Comparison of ENCODE assay signal across 21 mouse cellular contexts in genomic region chr4:117806992-117807391, GRCm38 (mm10). TPM values are rescaled to one million over a fixed set of nuclear protein-coding genes. Genes with fewer than 3 reads are reported as not detected.
DNase-seq lines count a peak whose midpoint lies in the region; ATAC-seq and TF ChIP-seq lines count a peak whose summit lies in the region.
"Had no signal": no experiment of that assay in that cellular context is flagged by ENCODE, and none has a peak within 500 bp of the region (broad histone marks: within the 10 kb centered on the region; RNA-seq: fewer than 3 reads in every experiment).

No protein-coding gene starts in this region.

- ATAC-seq in liver, embryonic 15.5 days (ENCODE audit: insufficient read depth) = peak; percentile 81
- ATAC-seq: CD4-positive, CD25-positive, alpha-beta regulatory T cell, adult 4 months; forebrain, embryonic 16.5 days; hindbrain, postnatal 0 days had no signal

- H3K27me3 ChIP-seq in liver, embryonic 15.5 days = peaks cover 12% of the 10 kb centered on the region
- no peaks in the 10 kb centered on the region for H3K27me3 ChIP-seq in small intestine, adult 2 months (ENCODE audit: control insufficient read depth, insufficient read depth, low read length)
- H3K27me3 ChIP-seq: embryonic facial prominence, embryonic 13.5 days; neural tube, embryonic 15.5 days had no signal

- TF ChIP-seq POLR2A in small intestine, adult 2 months (IDR thresholded peaks at IDR 0.05; ENCODE audit: low read depth, low read length) = no peak

- no peak overlapping the region for H3K27ac ChIP-seq in liver, embryonic 15.5 days (replicated peaks)
- H3K27ac ChIP-seq in small intestine, adult 2 months (ENCODE audit: insufficient read depth, low read depth, low read length) = peak overlapping the region; percentile 63
- H3K27ac ChIP-seq: embryonic facial prominence, embryonic 13.5 days; hindbrain, postnatal 0 days; macrophage; neural tube, embryonic 15.5 days had no signal

- H3K4me3 ChIP-seq in liver, embryonic 15.5 days (replicated peaks) = no peak overlapping the region
- H3K4me3 ChIP-seq in small intestine, adult 2 months (ENCODE audit: low read depth, low read length) = no peak overlapping the region
- H3K4me3 ChIP-seq: embryonic facial prominence, embryonic 13.5 days; neural tube, embryonic 15.5 days had no signal

- no peaks in the 10 kb centered on the region for H3K36me3 ChIP-seq in liver, embryonic 15.5 days (replicated peaks)
- no peaks in the 10 kb centered on the region for H3K36me3 ChIP-seq in small intestine, adult 2 months (ENCODE audit: control insufficient read depth, insufficient read depth, low read length)
- H3K36me3 ChIP-seq: embryonic facial prominence, embryonic 13.5 days; neural tube, embryonic 15.5 days had no signal

- peaks cover 22% of the 10 kb centered on the region for H3K4me1 ChIP-seq in liver, embryonic 15.5 days (replicated peaks)
- peaks cover 6% of the 10 kb centered on the region; the same call in 1 of the 2 replicates for H3K4me1 ChIP-seq in small intestine, adult 2 months (ENCODE audit: control insufficient read depth, insufficient read depth, insufficient read length, low read length)
- H3K4me1 ChIP-seq: embryonic facial prominence, embryonic 13.5 days; neural tube, embryonic 15.5 days had no signal

- H3K9ac ChIP-seq in liver, embryonic 15.5 days = no peak overlapping the region
- H3K9ac ChIP-seq: embryonic facial prominence, embryonic 13.5 days; neural tube, embryonic 15.5 days had no signal

- no peak for TF ChIP-seq CTCF in small intestine, adult 2 months (IDR thresholded peaks at IDR 0.05; ENCODE audit: extremely low read depth, insufficient read length, insufficient replicate concordance, low read depth, low read length)

- DNase-seq in lung, adult 18-20 months = peak; percentile 34 to 46
- no peak for DNase-seq in lung, postnatal 4 days
- DNase-seq in c-Kit-positive CD71-positive TER-119-positive erythroid progenitor cells, embryonic 14.5 days (ENCODE audit: low spot score) = peak; percentile 53
- no peak for DNase-seq in urinary bladder, postnatal 36 days (ENCODE audit: low spot score in 2 of 2)
- DNase-seq in left cerebral cortex, adult 8-10 months (ENCODE audit: low spot score in 2 of 2) = no peak
- DNase-seq in gastrocnemius, postnatal 25 days = no peak
- DNase-seq: cerebellum, postnatal 36 days; heart, postnatal 10 days; left cerebral cortex, postnatal 4 days; right cerebral cortex, postnatal 14 days had no signal

- no peaks in the 10 kb centered on the region for H3K9me3 ChIP-seq in liver, embryonic 15.5 days (replicated peaks)
- H3K9me3 ChIP-seq: embryonic facial prominence, embryonic 13.5 days; neural tube, embryonic 15.5 days had no signal

- 10% methylated on average over 5 of the region's 5 CpGs for WGBS in liver, embryonic 15.5 days (ENCODE audit: insufficient replicate concordance)
- WGBS in small intestine, adult 2 months = 11% methylated on average over 5 of the region's 5 CpGs

- peak overlapping the region; percentile 53 for H3K4me2 ChIP-seq in liver, embryonic 15.5 days
- H3K4me2 ChIP-seq: embryonic facial prominence, embryonic 13.5 days; neural tube, embryonic 15.5 days had no signal

RNA-seq across cellular contexts. Expression of gene Slc6a9, which starts 27.3 kb away (rescaled TPM):
- polyA plus RNA-seq in liver, embryonic 15.5 days (2015; fragmentation: Nextera tagmentation; extraction: Ambion mirVana) = 56.1 and 56.4 TPM in 2 replicates
- 42.8 and 49.1 TPM in 2 replicates for polyA plus RNA-seq in small intestine, adult 2 months (2012; rRNA removed)
- 10 to 100 TPM; 56.1 to 61.2 (median 58.5) TPM for total RNA-seq in left cerebral cortex, adult 8-10 months (2022)
- total RNA-seq in gastrocnemius, postnatal 25 days (2021) = 1 to 10 TPM; 5.0 to 6.8 TPM
- total RNA-seq: granulocyte monocyte progenitor cell, adult 5-6 weeks had no signal
- polyA plus RNA-seq: macrophage had no signal

RNA-seq across cellular contexts. Expression of gene Klf17, which starts 41.5 kb away (rescaled TPM):
- not detected in 2 replicates for polyA plus RNA-seq in liver, embryonic 15.5 days (2015; fragmentation: Nextera tagmentation; extraction: Ambion mirVana)
- polyA plus RNA-seq in small intestine, adult 2 months (2012; rRNA removed) = not detected in 2 replicates
- total RNA-seq in left cerebral cortex, adult 8-10 months (2022) = not detected
- total RNA-seq in gastrocnemius, postnatal 25 days (2021) = not detected
- total RNA-seq: granulocyte monocyte progenitor cell, adult 5-6 weeks; heart, postnatal 10 days; hindbrain, postnatal 0 days; layer of hippocampus, postnatal 10 days; left cerebral cortex, postnatal 4 days had no signal
- polyA plus RNA-seq: CD4-positive, CD25-positive, alpha-beta regulatory T cell, adult 4 months; embryonic facial prominence, embryonic 13.5 days; forebrain, embryonic 16.5 days; hindbrain, postnatal 0 days; kidney, embryonic 16.5 days; macrophage; neural tube, embryonic 15.5 days had no signal

Comparison
In these comparisons a context has a peak if more than half of its experiments do, and no peak if none do; other contexts are left out.
1. DNase-seq: peak in lung, adult 18-20 months (2 of 2) and c-Kit-positive CD71-positive TER-119-positive erythroid progenitor cells, embryonic 14.5 days (single experiment); none in lung, postnatal 4 days (0 of 2), urinary bladder, postnatal 36 days (0 of 2), left cerebral cortex, adult 8-10 months (0 of 2) and gastrocnemius, postnatal 25 days (single experiment).
2. RNA of gene Slc6a9, which starts 27.3 kb away (total RNA-seq): 56.1 to 61.2 TPM in left cerebral cortex, adult 8-10 months; 5.0 to 6.8 TPM in gastrocnemius, postnatal 25 days; every median in the first group is over 4 times any median in the second.